Mouse (Mus musculus) liver, adult 2 months (tissue): Measurements from ENCODE around the gene Slc22a5.
"Not testable (repeated sequence)": the region's sequence is repeated elsewhere in the genome, so short reads cannot be mapped to it uniquely, and the experiment has no call there.

Experiments used
- CTCF ChIP-seq: fragments of 200-500 bp; IDR thresholded peaks from 2 replicates; pipeline ENCODE4 v1.5.1; 2011; ENCODE audit warnings: low read depth, low read length, control low read depth
- POLR2A ChIP-seq: fragments of 200-500 bp; IDR thresholded peaks from 2 replicates; pipeline ENCODE4 v1.6.1; 2011; ENCODE audit warnings: low read length, control low read depth; ENCODE audit not compliant: insufficient read depth; ENCODE audit errors: extremely low read depth

- peak; percentile 8; the same call in 1 of the 2 replicates for TF ChIP-seq CTCF
- not testable (repeated sequence) for TF ChIP-seq POLR2A
Measured at GRCm38 (mm10) chr11:53873909-53874704, 17.4 kb downstream of the Slc22a5 start.
